Mouse (Mus musculus) gastrocnemius, postnatal 4 days (tissue): Measurements from ENCODE around the gene Dnaja3. TPM values are rescaled to one million over a fixed set of nuclear protein-coding genes. Genes with fewer than 3 reads are reported as not detected.

Experiments used
- DNase-seq, 2 experiments: peaks; one replicate each; pipeline ENCODE4 v3.0.0; 2021 to 2022; ENCODE audit warnings: low spot score in 2 of 2, mixed read lengths in 2 of 2
- long read RNA-seq, 2 experiments: library from polyadenylated mRNA; stranded (forward); transcript quantifications; one replicate each; pipeline ENCODE4 v2.0.0; 2021
- total RNA-seq, 2 experiments: library from RNA; stranded (reverse); gene quantifications; 2 replicates each; pipeline ENCODE4 v1.2.3; 2021

Dnaja3 gene
- total RNA-seq = 10 to 100 TPM; 61.8 to 62.1 TPM
- long read RNA-seq, experiment 1, transcript Dnaja3-202 (11 exons, 2,505 nt) = major isoform, 80 of 112 reads
- long read RNA-seq, experiment 1, transcript Dnaja3-201 (12 exons, 2,648 nt) = minor isoform, 25 of 112 reads
- long read RNA-seq, experiment 1, partial matches to known transcripts = 2 of 112 reads
- long read RNA-seq, experiment 1, other reads (novel, unspliced or antisense) = 5 of 112 reads
- long read RNA-seq, experiment 2, transcript Dnaja3-202 (11 exons, 2,505 nt) = major isoform, 101 of 143 reads
- long read RNA-seq, experiment 2, transcript Dnaja3-201 (12 exons, 2,648 nt) = minor isoform, 27 of 143 reads
- long read RNA-seq, experiment 2, partial matches to known transcripts = 4 of 143 reads
- long read RNA-seq, experiment 2, other reads (novel, unspliced or antisense) = 11 of 143 reads

DNA sequence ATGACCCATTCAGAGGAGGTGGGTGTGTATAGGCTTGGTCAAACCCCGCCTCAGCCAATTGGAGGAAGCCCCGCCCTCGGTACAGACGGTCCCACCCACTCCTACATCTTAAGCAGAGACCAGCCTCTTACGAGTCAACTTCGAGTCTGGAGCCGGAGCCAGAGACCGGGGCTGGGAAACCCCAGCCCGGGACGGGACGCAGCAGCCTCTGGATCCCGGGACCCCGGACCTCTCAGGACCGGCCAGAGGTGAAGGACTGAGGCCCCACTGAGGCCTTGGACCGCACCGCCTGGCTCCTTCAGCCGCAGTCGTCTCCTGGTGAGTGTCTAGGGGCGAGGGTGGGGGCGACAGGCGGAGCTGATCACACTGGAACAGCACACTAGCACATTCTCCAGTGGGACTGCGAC, at the start of gene Dnaja3, which contains the start of gene Vasn:
TSS of gene Dnaja3 (plus strand) at position 159 of the 407 bp plus-strand sequence.
TSS of gene Vasn (plus strand) at position 111 of the 407 bp plus-strand sequence.
- peak; percentile 66 to 87 for DNase-seq

DNA sequence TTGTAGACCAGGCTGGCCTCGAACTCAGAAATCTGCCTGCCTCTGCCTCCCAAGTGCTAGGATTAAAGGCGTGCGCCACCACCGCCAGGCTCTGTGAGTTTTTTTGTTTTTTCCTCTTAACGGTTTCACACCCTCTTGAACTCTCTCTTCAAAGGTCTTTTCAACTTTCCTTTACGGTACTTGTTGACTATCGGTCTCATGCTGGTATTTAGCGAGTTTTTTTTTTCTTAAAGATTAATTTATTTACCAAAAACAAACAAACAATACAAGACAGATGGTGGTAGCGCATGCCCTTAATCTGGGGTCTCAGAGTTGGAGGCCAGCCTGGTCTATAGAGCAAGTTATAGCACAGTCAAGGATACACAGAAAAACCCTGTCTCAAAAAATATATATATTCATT, 49.6 kb upstream of the Dnaja3 start:
- no peak for DNase-seq

DNA sequence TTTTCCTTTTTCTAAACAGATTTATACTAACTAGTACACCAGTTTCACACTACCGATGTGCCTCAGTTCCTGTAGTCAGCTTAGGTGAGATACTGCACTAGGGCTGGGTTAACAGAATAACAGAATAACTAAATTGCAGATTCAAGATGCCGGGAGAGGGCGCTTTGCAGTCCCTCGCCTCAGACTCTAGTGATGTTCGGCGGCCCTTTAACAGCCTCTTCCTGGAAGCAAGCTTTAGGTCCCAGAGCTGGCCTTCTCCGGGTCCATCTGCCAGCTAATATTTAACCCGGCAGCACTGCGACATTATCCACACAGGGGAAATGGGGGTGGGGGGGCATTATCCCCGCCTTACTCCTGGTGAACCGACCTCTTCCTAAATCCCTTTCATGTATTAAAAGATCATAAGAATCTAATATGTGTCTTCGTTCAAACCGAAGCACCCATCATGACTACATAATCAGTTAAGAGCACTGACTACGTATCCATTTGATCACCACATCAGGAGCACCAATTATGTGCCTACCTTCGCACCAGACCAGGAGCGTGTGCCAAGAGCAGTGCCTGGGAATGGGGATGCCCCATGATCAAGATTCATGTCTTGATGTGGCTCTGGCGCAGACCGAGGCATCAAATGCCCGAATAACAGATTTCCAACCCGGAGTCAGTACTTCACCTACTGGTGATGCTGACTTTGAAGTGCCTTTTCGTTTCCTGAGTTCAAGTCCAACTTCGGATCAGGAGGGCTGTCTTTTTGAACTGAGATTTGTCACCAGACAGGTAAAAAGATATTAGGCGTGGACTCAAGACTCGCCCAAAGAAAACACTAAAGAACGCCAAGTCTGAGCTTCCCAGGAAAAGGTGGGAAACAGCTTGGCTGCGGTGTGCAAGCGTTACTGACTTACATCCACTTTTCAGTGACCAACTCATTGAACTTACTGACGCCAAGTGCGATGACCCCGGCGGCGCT, 46.6 kb upstream of the Dnaja3 start:
- peak in 1 of 2 experiments; percentile 71 for DNase-seq

DNA sequence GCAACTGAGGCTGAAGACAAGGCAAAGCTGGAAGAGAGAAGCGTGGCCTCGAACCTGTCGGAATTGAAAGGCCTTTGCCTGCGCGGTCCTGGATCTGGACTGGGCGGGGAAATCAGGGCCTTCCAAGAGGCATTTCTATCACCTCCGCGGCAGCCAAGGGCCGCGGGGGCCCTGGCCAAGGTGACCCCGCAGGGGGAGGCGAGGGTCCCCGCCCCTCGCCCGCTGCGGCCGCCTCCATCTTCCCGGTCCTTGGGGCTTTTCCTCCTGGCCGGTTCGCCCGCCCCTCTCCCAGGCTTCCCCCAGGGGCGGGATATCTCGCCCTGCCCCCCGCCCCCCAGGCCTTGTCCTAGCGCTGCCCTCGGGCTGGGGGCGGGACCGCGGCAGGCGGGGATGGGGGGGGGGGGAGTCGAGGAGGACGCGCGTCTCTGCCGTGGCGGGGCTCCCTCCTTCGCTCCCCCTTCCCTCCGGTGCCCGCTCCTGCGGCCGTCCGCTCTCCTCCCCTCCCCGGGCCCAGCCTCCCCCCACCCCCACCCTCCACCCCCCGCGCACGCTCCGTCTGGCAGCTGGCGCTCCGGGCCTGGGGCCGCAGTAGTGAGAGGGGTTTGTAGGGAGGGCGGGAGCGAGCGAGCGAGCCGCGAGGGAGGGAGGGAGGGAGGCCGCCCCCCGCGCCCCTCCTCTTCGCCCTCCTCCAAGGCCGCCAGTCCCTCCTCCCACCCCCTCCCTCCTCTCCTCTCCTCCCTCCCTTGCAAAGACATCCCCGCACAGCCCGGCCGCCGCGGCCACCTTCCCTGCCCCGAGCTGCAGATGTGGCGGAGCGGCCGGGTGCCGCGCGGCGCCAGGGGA, 45.6 kb upstream of the Dnaja3 start, which contains the start of gene Glis2:
TSS of gene Glis2 (plus strand) at position 743 of the 843 bp plus-strand sequence.
- peak; percentile 55 to 76 for DNase-seq

DNA sequence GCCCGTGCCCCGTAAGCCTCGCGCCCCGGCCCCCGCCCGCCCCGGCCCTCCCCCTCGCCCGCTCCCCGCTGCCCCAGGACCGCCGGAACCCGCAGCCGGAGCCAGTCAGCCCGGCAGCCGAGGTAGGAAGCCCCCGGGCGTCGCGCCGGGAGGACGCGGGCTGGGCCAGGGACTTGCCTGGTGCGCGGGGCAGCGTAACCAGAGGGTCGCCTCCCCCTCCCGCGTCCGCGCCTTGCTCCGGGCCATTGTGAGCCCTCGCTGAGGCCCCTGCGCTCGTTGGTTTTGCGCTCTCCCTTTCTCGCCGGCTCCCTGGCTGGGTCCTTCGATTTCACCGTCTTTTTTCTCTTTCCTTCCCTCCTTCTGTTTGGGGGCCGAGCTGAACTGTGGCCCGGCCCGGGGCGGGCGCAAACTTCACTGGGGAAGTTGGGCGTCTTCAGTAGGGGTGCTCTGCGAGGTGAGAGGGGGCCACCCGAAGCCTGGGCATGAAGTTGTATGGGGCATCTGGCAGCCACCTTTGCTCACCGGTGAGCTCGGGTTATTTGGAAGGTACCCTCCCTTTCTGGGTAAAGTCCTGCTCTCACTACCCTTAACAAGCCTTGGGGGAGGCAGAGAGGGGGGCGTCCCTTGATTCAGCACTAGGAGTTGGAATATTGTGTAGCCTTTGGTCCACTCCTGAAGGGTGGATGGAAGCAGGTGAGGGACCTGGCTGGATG, 44.8 kb upstream of the Dnaja3 start:
- DNase-seq = peak; percentile 37 to 57

DNA sequence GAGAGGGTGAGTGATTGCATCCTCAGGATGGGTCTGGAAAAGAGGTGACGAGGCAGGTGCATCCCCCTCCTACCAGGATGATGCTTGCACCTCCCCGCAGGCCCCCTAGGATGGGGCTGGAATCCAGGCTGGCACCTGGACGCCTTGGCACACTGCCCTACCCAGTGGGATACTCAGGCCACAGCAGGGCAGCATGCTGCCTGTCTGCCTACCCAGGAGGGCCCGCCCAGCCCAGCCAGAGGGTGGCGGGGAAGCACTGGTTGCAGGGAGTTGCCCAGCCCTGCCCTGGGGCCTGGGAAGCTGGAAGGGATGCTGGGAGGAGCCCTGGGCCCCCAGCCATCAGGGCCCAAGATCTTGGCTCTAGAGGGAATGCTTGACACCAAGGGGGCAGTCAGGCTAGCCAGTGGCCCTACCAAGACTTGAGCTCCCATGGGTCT, 44.2 kb upstream of the Dnaja3 start:
- DNase-seq = peak in 1 of 2 experiments; percentile 63

DNA sequence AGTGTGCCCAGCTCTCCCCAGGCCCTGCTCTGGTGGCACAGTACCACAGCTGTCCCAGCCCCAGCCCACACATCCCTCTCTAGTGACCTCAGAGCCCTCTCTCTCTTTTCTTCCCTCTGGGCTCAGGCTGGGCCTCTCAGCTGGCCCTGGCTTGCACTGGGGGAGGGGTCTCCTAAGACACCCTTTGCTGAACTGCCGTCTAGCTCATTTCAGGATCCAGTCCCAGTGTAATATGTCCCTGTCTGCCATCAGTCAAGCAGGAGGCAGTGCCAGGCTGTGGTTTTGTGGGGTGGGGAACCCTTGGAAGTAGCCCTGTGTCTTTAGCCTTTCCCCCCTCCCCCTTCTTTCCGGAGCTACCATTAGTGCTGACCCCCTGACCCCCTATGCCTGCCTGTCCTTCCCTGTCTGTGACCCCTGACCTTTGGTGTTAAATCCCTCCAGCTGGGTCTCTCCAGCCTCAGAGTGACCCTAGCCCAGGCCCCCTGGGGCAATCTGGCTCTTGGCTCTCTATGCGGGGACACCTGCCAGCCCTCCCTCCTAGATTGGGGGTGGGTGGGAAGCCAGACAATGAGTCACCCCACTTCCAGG, 43.6 kb upstream of the Dnaja3 start:
- DNase-seq = no peak

DNA sequence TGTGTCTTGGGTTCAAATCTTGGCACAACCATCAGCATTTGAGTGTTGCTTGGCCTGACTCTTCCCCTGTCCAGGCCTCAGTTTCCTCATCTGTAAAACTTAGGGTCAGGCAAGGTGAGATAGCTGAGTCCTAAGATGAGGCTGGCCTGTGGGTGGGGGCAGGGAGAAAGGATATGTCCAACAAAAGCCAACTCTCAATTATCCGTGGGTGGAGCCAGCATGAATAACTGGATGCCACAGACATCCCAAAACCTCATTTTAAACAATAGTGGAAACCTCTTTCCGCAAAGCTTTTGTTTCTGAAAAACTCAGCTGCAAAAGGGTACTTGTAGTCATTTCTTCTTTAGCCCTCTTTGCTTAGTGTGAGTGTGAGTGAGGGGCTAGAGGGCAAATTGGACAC, 43.0 kb upstream of the Dnaja3 start:
- no peak for DNase-seq

DNA sequence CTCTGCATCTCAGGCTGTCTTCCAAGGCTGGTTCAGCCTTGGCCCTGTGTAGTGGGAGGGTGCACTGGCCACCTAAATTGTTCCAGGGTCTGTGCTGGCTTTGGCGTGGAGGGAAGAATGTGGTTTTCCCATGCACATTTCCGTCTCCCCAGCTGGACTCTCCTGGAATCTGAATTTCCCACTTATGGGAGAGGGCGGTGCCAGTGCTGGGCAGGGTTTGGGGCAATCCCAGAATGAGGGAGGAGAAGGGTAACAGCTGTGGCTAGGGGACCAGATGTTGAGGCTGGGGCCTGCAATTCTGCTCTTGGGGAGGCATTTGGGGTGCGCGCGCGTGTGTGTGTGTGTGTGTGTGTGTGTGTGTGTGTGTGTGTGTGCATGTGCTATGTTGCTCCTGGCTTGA, 42.5 kb upstream of the Dnaja3 start:
- DNase-seq = peak in 1 of 2 experiments; percentile 47

DNA sequence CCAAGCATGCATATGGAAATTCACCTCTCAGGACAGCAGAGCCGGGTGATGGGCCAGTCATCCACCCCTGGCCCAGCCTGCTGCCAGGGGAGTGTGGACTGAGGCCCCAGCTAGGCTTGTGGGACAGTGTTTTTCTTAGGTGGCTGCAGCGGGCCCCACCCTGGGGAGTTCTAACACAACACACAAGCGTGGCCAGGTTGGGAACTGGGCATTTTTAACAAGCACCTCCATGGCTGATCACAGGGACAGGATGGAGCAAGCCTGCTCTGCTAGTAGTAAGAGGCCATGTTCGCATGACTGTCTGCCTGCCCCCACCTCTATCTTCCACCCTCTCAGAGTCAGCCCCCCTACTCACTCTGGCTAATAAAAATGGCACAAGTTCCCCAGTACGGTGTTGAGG, 41.7 kb upstream of the Dnaja3 start:
- DNase-seq = peak in 1 of 2 experiments; percentile 8

DNA sequence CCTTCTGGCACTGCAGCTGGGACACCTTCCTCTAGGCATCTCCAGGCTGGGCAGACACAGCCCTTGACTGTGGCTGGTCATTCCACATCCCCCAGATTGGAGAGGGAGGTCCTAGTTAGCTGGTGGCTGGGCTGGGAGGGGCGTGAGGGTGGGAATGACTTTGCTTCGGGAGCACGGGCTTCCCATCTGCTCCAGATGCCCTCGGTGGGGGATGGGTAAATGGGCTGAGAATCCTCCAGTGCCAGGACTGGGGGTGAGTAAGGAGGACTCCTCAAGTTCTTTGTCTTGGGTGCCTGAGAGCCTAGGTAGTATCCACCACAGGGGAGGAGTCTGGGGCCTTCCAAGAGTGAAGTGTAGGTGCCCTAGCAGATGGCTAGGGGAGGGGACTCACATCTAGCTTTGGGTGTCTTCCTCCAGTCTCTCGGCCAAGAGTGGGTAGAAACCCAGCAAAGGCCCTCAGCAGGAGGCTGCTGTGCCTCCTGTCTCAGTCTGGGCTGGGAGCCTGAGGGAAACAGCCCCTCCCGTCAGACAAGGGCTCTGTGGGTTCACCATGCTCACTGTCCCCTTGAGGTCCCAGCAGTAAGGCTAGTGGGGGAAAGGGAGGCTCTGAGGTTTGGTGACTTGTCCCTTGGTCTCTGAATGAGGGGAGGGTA, 40.8 kb upstream of the Dnaja3 start:
- no peak for DNase-seq

DNA sequence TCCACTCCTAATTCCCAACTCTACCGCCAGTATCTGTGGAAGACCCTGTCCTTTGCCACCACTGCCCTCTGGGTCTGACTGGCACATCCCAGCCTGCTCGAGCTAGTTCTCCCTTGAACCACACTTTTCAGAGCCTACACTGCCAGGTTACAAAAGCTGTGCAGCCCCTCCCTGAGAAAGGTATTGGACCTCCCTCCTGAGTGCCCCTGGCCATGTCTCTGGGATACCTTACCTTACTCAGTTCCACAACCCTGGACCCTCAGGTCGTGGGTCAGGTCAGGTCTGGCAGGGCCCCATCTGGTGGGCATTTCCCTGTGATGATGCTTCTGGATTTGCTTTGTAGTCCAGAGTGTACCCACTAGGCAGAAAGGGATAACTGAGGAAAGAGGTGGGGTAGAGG, 40.2 kb upstream of the Dnaja3 start:
- no peak for DNase-seq

DNA sequence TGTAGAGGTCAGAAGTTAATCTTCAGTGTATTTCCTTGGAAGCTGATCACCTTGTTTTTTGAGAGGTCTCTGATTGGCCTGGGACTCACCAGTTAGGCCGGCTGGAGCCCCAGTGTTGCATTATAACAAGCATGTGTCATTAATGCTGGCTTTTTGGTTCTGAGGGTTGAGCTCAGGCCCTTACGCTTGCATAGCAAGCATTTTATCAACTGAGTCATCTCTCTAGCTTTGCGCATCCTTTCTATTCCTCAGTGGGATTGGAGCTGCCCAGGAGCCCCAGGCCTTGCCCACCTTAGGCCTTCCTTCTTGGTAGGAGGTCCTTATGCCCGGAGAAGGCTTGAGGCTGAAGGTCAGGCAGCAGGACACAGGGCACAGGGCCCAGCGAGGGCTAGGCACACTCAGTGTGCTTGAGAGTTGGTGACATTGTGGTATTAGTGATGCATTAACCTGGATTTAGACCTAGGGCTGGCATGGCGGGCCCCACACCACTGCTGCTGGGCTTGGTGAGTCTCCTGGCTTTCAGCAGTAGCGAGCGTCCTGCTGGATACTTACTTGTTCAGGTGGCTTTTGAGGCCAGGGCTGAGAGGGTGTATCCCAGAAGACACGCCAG, 39.0 kb upstream of the Dnaja3 start:
- DNase-seq = no peak

DNA sequence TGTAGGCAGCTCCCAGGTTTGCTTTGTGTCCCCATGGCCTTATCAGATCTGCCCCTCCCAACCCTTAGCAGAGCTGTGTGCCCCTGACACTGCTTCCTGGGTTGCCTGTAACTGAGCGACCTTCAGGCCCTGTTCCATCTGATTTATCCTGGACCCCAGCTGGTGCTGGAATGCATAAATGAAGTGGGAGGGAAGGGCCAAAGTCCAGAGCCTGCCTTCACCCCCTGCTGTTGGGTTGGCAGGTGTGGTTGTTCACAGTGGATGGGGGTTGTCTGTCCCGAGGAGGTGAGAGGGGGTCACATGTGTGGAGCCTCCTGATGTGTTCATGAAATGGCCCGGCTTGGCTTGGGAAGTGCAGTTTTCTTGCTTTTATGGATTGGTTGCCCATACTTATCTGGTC, 37.6 kb upstream of the Dnaja3 start:
- DNase-seq = no peak

DNA sequence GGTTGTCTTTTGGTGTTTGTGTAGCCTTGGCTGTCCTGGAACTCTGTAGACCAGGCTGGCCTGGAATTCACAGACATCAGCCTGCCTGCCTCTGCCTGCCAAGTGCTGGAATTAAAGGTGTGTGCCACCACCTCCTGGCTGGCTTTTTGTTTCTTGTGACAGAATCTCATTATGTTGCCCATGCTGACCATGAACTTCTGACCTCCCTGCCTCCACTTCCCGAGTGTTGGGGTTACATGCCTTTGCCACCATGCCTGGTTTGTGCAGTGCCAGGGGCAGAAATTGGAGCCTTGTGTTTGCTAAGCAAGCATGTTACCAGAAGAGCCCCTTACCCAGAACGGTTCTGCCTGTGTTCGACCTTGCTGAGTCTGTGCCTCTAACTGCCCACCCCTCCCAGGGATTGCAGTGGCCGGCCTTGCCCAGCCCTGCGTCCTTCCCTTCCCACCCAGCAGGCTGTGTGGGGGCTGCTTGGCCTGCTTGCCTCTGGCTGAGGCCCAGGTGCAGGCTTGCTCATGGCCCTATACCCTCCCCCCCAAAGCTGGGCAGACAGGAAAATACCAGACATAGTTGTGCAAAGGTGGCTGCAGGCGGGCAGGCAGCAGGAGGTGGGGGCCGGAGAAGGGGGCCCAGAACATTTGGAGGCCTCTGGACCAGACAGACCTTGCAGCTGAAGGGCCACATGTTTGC, 36.9 kb upstream of the Dnaja3 start:
- no peak for DNase-seq

DNA sequence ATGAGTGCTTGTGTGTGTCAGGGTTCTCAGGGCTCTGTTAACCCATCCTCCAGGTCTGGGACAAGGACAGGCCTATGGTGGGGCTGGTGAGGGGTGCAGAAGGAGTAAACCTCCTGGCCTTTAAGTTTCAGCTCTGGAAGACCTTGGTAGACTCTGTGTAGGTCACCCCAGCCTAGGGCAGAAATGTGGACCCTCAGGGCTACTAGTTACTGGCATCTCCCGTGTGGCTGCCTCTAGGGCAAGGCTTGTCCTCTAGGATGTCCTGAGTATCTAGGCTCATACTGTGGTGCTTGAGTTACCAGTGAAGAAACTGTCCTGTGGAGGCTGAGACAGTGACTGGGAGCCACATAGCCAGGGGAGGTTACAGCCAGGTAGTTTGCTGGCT, 36.3 kb upstream of the Dnaja3 start:
- DNase-seq = no peak

DNA sequence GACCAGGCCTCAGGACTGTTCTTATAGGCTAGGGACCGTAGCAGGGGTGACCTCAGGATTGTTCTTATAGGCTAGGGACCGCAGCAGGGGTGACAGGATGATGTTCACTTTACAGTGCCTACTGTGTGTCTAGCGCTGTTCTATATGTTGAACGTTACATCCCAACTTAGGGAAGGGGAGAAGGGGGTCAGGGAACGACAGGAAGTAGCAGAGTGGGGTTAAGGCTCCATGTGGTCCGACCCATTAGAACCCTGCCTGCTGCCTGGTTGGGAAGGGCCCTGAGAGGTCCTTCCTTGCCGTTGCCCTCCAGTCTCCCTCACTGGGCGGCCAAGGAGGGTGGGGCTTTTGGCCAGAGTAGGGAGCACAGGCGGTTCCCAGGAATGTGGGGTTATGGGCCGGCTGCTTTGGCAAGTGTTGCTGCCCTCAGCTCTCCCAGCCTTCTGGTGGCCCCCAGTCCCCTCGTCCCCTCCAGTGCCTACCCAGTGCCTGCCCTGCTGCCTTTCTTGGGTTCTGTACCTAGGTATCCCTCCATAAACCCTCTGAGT, 35.4 kb upstream of the Dnaja3 start:
- no peak for DNase-seq
